Mouse (Mus musculus) bone marrow, adult 2 months (tissue): ENCODE measurements around the gene 4930415O20Rik. TPM values are rescaled to one million over a fixed set of nuclear protein-coding genes. Genes with fewer than 3 reads are reported as not detected.
"Not testable (repeated sequence)": the region's sequence is repeated elsewhere in the genome, so short reads cannot be mapped to it uniquely, and the experiment has no call there.

ENCODE experiments used
- H3K27ac ChIP-seq: fragments of 200-500 bp; 2 replicates; pipeline ENCODE4 v1.5.1; 2012; ENCODE audit warnings: low read depth, mild to moderate bottlenecking, control low read depth, inconsistent platforms, low read length; ENCODE audit not compliant: control insufficient read depth, poor library complexity, insufficient read depth
- H3K4me1 ChIP-seq: fragments of 200-500 bp; 2 replicates; pipeline ENCODE4 v1.6.1; 2011; ENCODE audit warnings: low read length; ENCODE audit not compliant: control insufficient read depth, insufficient read depth
- H3K4me3 ChIP-seq: fragments of 200-500 bp; replicated peaks from 2 replicates; pipeline ENCODE3; 2011; ENCODE audit warnings: mild to moderate bottlenecking, low read depth, low read length, control low read depth; ENCODE audit not compliant: control insufficient read depth
- CTCF ChIP-seq: fragments of 200-500 bp; IDR thresholded peaks from 2 replicates; pipeline ENCODE4 v1.5.1; 2011; ENCODE audit warnings: low read length, control low read depth; ENCODE audit not compliant: control insufficient read depth, insufficient read depth
- POLR2A ChIP-seq: fragments of 200-500 bp; IDR thresholded peaks from 2 replicates; pipeline ENCODE4 v1.6.1; 2011; ENCODE audit warnings: low read depth, mild to moderate bottlenecking, control low read depth, low read length, borderline replicate concordance; ENCODE audit not compliant: control insufficient read depth
- WGBS: fragments of 180-500 bp; shearing (Covaris S2); methylation state at CpG from one replicate; pipeline ENCODE4 v1.1.7; 2018; 5-methylcytosine and 5-hydroxymethylcytosine counted together
- polyA plus RNA-seq: library from polyadenylated mRNA; stranded (reverse); fragments of >200 nt; gene quantifications from 2 replicates; pipeline ENCODE4 v1.2.4, GENCODE M21; 2011; ENCODE audit warnings: low replicate concordance; ENCODE audit not compliant: missing spikeins, insufficient read depth, insufficient read length

Gene 4930415O20Rik
- polyA plus RNA-seq, 1 experiment, result not detected

DNA sequence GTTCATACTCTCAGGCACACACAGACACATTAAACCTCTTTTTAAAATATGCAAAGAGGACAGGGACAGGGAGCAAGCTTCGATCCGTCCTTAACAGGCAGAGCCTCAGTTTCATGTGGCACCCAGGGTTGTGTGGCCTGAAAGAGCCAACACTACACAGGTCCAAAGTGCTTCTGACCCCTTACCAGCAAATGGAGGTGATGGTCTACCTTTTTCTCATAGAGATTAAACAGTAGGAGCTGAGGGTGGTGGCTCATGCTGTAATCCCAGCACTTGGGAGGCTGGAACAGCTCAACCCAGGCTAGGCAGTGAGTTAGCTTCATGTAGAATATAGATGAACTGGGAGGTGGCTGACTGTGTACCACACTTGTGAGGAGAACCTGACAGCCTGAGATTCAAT lies 8.5 kb downstream of the 4930415O20Rik start:
- no peak overlapping the region for H3K27ac ChIP-seq
- no peaks in the 10 kb centered on the region for H3K4me1 ChIP-seq
- H3K4me3 ChIP-seq, result no peak overlapping the region
- TF ChIP-seq CTCF, result no peak
- TF ChIP-seq POLR2A, result no peak
- WGBS, result 87% methylated on average over 2 of the region's 2 CpGs

DNA sequence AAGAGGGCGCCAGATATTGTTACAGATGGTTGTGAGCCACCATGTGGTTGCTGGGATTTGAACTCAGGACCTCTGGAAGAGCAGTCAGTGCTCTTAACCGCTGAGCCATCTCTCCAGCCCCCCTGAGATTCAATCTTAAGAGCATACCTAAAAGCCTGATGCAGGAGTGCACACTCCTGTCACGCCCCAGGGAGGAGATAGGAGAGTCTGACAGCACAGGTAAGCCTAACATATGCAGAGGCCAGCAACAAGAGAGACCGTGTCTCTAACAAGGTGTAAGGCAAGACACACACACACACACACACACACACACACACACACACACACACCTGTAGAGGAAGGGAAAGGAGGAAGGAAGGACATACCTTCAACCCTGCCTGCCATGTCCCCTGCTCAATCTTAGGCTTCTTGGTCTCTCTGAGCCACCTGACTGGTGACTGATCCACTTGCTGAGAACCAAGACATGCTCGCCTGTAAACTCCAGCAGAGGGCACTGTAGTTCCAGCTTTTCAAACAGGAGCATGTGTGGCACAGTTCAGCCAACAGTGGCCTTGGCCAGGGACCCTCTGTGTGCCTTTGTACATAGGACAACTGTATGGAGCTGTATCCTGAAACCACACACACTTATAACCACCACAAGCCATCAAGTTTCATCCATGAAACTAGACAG lies 9.1 kb downstream of the 4930415O20Rik start:
- Histone ChIP-seq H3K4me3 (no peak overlapping the region), H3K27ac (no peak overlapping the region), H3K4me1 (no peaks in the 10 kb centered on the region)
- WGBS, result 44% methylated on average over 5 of the region's 5 CpGs
- TF ChIP-seq CTCF (peak; percentile 80), POLR2A (no peak)

DNA sequence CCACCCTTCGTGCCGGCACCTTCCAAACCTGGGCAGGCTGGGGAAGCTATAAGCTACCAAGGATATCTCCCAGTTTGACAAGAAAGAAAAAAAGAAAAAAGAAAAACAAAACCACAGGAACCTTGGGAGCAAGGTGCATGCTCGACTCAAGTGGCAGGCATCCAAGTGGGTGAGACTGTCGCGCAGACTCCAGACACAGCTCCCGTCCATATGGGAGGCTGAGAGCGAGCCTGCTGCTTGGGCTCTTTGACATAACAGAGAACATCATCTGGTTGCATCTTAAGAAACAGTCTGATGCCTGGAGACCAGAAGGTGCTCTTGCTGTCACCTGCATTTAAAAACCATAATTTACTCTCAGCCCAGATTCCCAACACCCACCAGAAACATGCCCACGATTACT lies 11.6 kb downstream of the 4930415O20Rik start:
- WGBS, result 66% methylated on average over 8 of the region's 8 CpGs
- TF ChIP-seq POLR2A, result no peak
- no peak for TF ChIP-seq CTCF
- Histone ChIP-seq H3K27ac (no peak overlapping the region), H3K4me3 (no peak overlapping the region), H3K4me1 (no peaks in the 10 kb centered on the region; the same call in 1 of the 2 replicates)

DNA sequence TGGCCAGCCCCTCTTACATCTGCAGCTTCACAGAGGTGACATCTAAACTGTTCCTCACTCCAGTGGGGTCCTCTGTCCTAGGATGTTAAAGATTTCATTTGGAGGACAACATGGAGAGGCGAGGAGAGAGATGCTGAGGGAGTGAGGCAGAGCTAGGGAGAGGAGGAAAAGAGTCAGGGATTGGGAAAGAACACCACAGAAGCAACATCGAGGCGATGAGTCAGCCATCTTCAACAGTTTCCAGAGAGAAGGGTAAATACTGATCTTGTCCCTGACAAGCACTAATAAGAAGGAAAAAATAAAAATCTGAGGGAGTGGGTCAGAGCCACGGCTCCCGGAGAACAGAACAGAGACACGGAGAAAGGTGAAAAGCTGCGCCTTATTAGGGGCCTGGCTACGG lies 12.2 kb downstream of the 4930415O20Rik start:
- no peaks in the 10 kb centered on the region; the same call in 1 of the 2 replicates for H3K4me1 ChIP-seq
- H3K27ac ChIP-seq, result no peak overlapping the region
- no peak overlapping the region for H3K4me3 ChIP-seq
- WGBS, result 82% methylated on average over 8 of the region's 8 CpGs
- no peak for TF ChIP-seq POLR2A
- TF ChIP-seq CTCF, result no peak

DNA sequence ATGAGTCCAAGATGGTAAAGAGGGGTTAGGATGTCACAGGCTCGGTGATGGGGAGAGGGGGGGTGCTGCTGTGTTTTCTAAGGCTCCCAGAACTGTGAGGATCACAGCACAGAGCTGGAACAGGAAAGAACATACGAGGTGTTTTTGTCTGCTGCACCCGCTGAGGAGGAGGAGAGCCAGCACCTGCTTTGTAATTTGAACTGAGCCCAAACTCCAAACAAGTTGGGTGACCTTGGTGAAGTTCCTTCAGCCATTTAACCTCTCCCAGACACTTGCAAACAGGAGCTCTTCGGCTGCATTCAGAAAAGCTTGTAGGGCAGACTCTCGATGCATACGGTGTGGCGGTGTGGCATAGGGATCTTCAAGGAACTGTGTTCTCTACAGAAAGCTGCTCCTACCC lies 14.6 kb downstream of the 4930415O20Rik start:
- WGBS, result 77% methylated on average over 7 of the region's 7 CpGs
- Histone ChIP-seq H3K4me1 (no peaks in the 10 kb centered on the region; the same call in 1 of the 2 replicates), H3K4me3 (no peak overlapping the region), H3K27ac (no peak overlapping the region)
- TF ChIP-seq POLR2A (no peak), CTCF (no peak)

DNA sequence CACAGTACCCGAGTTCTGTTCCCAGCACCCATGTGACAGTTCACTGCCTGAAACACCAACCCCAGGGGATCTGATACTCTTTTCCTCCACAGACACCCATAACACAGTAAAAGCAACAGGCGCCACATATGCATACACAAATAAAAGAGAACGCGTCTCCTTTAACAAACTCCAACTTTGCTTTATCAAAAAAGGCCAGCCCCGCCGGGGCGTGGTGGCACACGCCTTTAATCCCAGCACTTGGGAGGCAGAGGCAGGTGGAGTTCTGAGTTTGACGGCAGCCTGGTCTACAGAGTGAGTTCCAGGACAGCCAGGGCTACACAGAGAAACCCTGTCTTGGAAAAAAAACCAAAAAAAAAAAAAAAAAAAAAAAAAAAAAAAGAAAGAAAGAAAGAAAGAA lies 15.3 kb downstream of the 4930415O20Rik start:
- not testable (repeated sequence) for H3K27ac ChIP-seq, H3K4me1 ChIP-seq, H3K4me3 ChIP-seq
- WGBS, result 61% methylated on average over 9 of the region's 9 CpGs

DNA sequence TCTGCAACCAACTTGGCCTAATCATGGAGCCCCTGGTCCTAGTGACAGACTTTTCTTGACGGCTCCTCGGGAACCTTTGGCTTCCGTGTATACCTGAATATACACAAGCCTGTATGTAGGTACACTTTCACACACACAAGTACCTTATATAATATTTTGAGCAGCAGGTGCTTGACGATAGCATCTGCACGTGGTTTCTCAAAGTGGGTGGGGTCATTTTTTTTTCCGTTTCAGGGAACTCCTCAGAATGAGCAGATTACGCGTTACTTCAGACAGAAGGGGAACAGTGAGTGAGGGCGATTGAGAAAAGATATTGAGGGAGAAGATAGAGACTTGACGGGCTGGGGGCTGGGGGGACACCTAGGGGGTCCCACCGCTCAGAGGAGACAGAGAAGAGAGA lies 16.9 kb downstream of the 4930415O20Rik start:
- Histone ChIP-seq H3K4me3 (no peak overlapping the region), H3K27ac (no peak overlapping the region), H3K4me1 (no peaks in the 10 kb centered on the region; the same call in 1 of the 2 replicates)
- WGBS, result 48% methylated on average over 11 of the region's 11 CpGs
- TF ChIP-seq POLR2A (no peak), CTCF (no peak)

DNA sequence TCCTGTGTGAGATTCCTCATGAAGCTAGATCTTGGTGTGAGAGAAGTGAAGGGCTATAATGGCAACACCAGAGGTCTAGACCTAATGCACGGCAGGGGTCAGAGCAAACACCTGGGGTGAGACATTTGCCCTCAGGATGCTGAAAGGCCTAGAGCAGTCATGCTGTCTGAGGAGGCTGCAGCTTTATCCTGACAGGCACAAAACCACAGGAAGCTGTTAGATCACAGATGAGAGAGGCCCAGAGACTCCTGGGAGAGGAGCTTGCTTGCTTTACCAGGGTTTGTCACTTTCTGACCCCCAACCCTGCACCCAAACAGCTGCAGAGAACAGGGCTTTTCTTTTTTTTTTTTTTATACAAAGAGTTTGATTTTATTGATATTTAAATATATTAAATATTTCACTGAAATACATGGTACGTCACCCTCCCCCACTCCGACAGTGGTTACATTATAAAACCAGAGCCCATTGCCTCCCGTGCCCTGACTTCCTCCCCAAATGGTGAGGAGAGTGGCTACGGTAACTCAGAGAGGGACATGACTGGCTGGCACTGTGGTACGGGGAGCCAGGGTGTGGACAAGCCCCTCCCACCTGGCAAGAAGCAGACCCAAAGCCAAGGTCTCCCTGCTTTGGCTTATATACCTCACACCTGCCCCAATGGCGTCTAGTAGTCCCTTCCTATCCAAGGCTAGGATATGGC lies 19.0 kb downstream of the 4930415O20Rik start:
- WGBS, result 19% methylated on average over 7 of the region's 7 CpGs
- Histone ChIP-seq H3K4me1 (no peaks in the 10 kb centered on the region; the same call in 1 of the 2 replicates), H3K4me3 (no peak overlapping the region), H3K27ac (no peak overlapping the region)
- TF ChIP-seq POLR2A, result no peak
- no peak for TF ChIP-seq CTCF
